Mouse (Mus musculus) C2C12 (cell line): ENCODE measurements around the gene Clybl.

ENCODE experiments used
- CTCF ChIP-seq: IDR thresholded peaks from one replicate; pipeline ENCODE4 v1.5.1; 2011; ENCODE audit not compliant: control insufficient read depth, insufficient read depth, insufficient read length
- FOSL1 ChIP-seq: IDR thresholded peaks from one replicate; pipeline ENCODE4 v1.8.0; 2011; ENCODE audit warnings: mild to moderate bottlenecking, low read length; ENCODE audit not compliant: poor library complexity, insufficient read depth, severe bottlenecking
- MAX ChIP-seq: IDR thresholded peaks from one replicate; pipeline ENCODE4 v1.6.1; 2011; ENCODE audit warnings: mild to moderate bottlenecking, control low read depth
- MYOG ChIP-seq: IDR thresholded peaks from one replicate; pipeline ENCODE4 v1.6.1; 2011; ENCODE audit not compliant: control insufficient read depth, insufficient read length; ENCODE audit errors: extremely low read depth
- USF1 ChIP-seq: IDR thresholded peaks from one replicate; pipeline ENCODE4 v1.6.1; 2011; ENCODE audit warnings: low read depth, mild to moderate bottlenecking, control low read depth, moderate library complexity

DNA sequence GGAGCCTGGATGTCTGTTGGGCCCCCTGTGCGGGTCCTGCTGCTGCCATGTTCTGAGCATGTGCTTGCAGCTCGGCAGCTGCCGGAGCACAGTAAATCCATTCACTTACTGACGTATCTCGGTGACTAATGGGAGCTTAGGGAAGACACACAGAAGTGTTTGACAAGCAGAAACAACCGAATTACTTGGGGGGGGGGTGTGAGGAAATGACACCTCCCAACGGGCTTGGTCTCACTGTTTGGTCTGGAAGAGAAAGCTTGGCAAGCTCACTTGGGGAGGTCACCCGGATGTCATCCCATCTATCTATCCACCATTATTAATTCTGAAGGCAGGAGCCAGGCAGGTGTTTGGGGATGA, 245.7 kb downstream of the Clybl start:
- TF ChIP-seq CTCF (no peak), MYOG (no peak), USF1 (no peak), MAX (no peak), FOSL1 (no peak)
